Mouse (Mus musculus) CH12.LX (cell line): ENCODE results near the gene Arf3. TPM values are rescaled to one million over a fixed set of nuclear protein-coding genes. Genes with fewer than 3 reads are reported as not detected.
"Not testable (repeated sequence)": the region's sequence is repeated elsewhere in the genome, so short reads cannot be mapped to it uniquely, and the experiment has no call there.

Source experiments
- DNase-seq: peaks from one replicate; pipeline ENCODE4 v3.0.0-alpha.2; 2013; ENCODE audit errors: extremely low read depth
- H3K27ac ChIP-seq: 2 replicates; pipeline ENCODE4 v1.5.1; 2012; ENCODE audit warnings: low read depth, mild to moderate bottlenecking, control low read depth, moderate library complexity; ENCODE audit not compliant: insufficient read depth
- H3K27me3 ChIP-seq: replicated peaks from 2 replicates; pipeline ENCODE3; 2012; ENCODE audit warnings: inconsistent platforms
- H3K36me3 ChIP-seq, 2 experiments: replicated peaks in 1 of 2; 2 replicates each; pipeline versions ENCODE3 to v1.6.1; 2012; ENCODE audit warnings: inconsistent platforms in 1 of 2, low read length in 1 of 2, mild to moderate bottlenecking in 1 of 2, mixed read lengths in 1 of 2, moderate library complexity in 1 of 2; ENCODE audit not compliant: control insufficient read depth in 1 of 2, insufficient read depth in 1 of 2
- H3K4me1 ChIP-seq, 2 experiments: 2 replicates each; pipeline ENCODE4 v1.6.1; 2012; ENCODE audit warnings: inconsistent platforms in 1 of 2, moderate library complexity in 1 of 2; ENCODE audit not compliant: insufficient read depth in 2 of 2, control insufficient read depth in 1 of 2
- H3K4me2 ChIP-seq: 2 replicates; pipeline ENCODE4 v1.6.1; 2012; ENCODE audit warnings: low read depth, mild to moderate bottlenecking, control low read depth; ENCODE audit not compliant: poor library complexity, insufficient read depth, severe bottlenecking
- H3K4me3 ChIP-seq, 3 experiments: fragments of 150-350 bp in 1 of 3; sonication (generic) in 1 of 3; replicated peaks in 1 of 3; 2 replicates each; pipeline versions ENCODE3 to v1.5.1; 2011 to 2012; ENCODE audit warnings: low read depth in 2 of 3, low read length in 2 of 3, mild to moderate bottlenecking in 2 of 3, moderate library complexity in 2 of 3, control low read depth in 1 of 3, improper control_type of control experiment in 1 of 3, inconsistent platforms in 1 of 3, mixed read lengths in 1 of 3; ENCODE audit not compliant: poor library complexity in 1 of 3
- H3K79me2 ChIP-seq: replicated peaks from 2 replicates; pipeline ENCODE4 v1.6.1; 2012; ENCODE audit warnings: mild to moderate bottlenecking, moderate library complexity; ENCODE audit not compliant: control insufficient read depth, poor library complexity, insufficient read depth, severe bottlenecking; ENCODE audit errors: extremely low read depth
- H3K9ac ChIP-seq: 2 replicates; pipeline ENCODE4 v1.6.1; 2012; ENCODE audit warnings: low read depth, mild to moderate bottlenecking, control low read depth, moderate library complexity; ENCODE audit not compliant: insufficient read depth
- H3K9me3 ChIP-seq: replicated peaks from 2 replicates; pipeline ENCODE3; 2012; ENCODE audit warnings: low read length, inconsistent platforms, mixed read lengths
- CHD2 ChIP-seq: IDR thresholded peaks from 2 replicates; pipeline ENCODE4 v1.6.1; 2011; ENCODE audit warnings: low read length, improper control_type of control experiment
- E2F4 ChIP-seq: IDR thresholded peaks from 2 replicates; pipeline ENCODE4 v1.6.1; 2011; ENCODE audit warnings: low read depth, low read length, improper control_type of control experiment; ENCODE audit not compliant: insufficient replicate concordance
- ETS1 ChIP-seq: conservative IDR thresholded peaks from 2 replicates; pipeline ENCODE4 v1.6.1; 2012; ENCODE audit warnings: low read depth, mild to moderate bottlenecking, inconsistent platforms, low read length, improper control_type of control experiment, moderate library complexity
- GABPA ChIP-seq: IDR thresholded peaks from 2 replicates; pipeline ENCODE4 v1.6.1; 2012; ENCODE audit warnings: low read depth, low read length, improper control_type of control experiment, inconsistent platforms; ENCODE audit not compliant: insufficient replicate concordance
- HCFC1 ChIP-seq: IDR thresholded peaks from 2 replicates; pipeline ENCODE4 v1.6.1; 2012; ENCODE audit warnings: low read depth, mild to moderate bottlenecking, inconsistent platforms, low read length, improper control_type of control experiment
- JUND ChIP-seq: conservative IDR thresholded peaks from 2 replicates; pipeline ENCODE4 v1.6.1; 2011; ENCODE audit warnings: low read depth, low read length, improper control_type of control experiment
- MAFK ChIP-seq: IDR thresholded peaks from 2 replicates; pipeline ENCODE4 v1.6.1; 2011; ENCODE audit warnings: low read length, improper control_type of control experiment; ENCODE audit not compliant: insufficient replicate concordance
- MAX ChIP-seq: IDR thresholded peaks from 2 replicates; pipeline ENCODE4 v1.6.1; 2011; ENCODE audit warnings: low read length, improper control_type of control experiment
- MAZ ChIP-seq: IDR thresholded peaks from 2 replicates; pipeline ENCODE4 v1.6.1; 2012; ENCODE audit warnings: low read depth, mild to moderate bottlenecking, inconsistent platforms, low read length, improper control_type of control experiment, moderate library complexity
- MEF2A ChIP-seq: IDR thresholded peaks from 2 replicates; pipeline ENCODE4 v1.6.1; 2014; ENCODE audit warnings: low read depth, mild to moderate bottlenecking, inconsistent platforms, low read length, improper control_type of control experiment, borderline replicate concordance
- MYC ChIP-seq: IDR thresholded peaks from 2 replicates; pipeline ENCODE4 v1.6.1; 2011; ENCODE audit warnings: low read depth, mild to moderate bottlenecking, improper control_type of control experiment, low read length
- NRF1 ChIP-seq: IDR thresholded peaks from 2 replicates; pipeline ENCODE4 v1.6.1; 2014; ENCODE audit warnings: low read depth, mild to moderate bottlenecking, inconsistent platforms, low read length, improper control_type of control experiment, moderate library complexity
- TBP ChIP-seq: conservative IDR thresholded peaks from 2 replicates; pipeline ENCODE4 v1.6.1; 2011; ENCODE audit warnings: low read depth, low read length, improper control_type of control experiment
- TCF12 ChIP-seq: IDR thresholded peaks from 2 replicates; pipeline ENCODE4 v1.6.1; 2014; ENCODE audit warnings: low read depth, mild to moderate bottlenecking, inconsistent platforms, low read length, improper control_type of control experiment
- UBTF ChIP-seq: IDR thresholded peaks from 2 replicates; pipeline ENCODE4 v1.6.1; 2012; ENCODE audit warnings: low read depth, mild to moderate bottlenecking, inconsistent platforms, low read length, improper control_type of control experiment, moderate library complexity
- USF2 ChIP-seq: conservative IDR thresholded peaks from 2 replicates; pipeline ENCODE4 v1.6.1; 2011; ENCODE audit warnings: low read depth, low read length, improper control_type of control experiment
- ZC3H11A ChIP-seq: IDR thresholded peaks from 2 replicates; pipeline ENCODE4 v1.6.1; 2012; ENCODE audit warnings: low read depth, mild to moderate bottlenecking, inconsistent platforms, low read length, improper control_type of control experiment
- ZKSCAN1 ChIP-seq: IDR thresholded peaks from 2 replicates; pipeline ENCODE4 v1.6.1; 2012; ENCODE audit warnings: low read depth, inconsistent platforms, low read length, improper control_type of control experiment, borderline replicate concordance
- ZMIZ1 ChIP-seq: IDR thresholded peaks from 2 replicates; pipeline ENCODE4 v1.6.1; 2012; ENCODE audit warnings: low read depth, mild to moderate bottlenecking, inconsistent platforms, low read length, improper control_type of control experiment
- dilution Hi-C: fragments of 300-500 bp; cut with MboI; formaldehyde crosslinking; loops from 2 replicates; pipeline ENCODE4 v1.14.3; 2020; ENCODE audit warnings: low sequenced_read_pairs; ENCODE audit not compliant: extremely low pct_unique_long_range_greater_than_20kb, extremely low pct_ligation_motif_present
- in situ Hi-C: fragments of 300-500 bp; cut with MboI; formaldehyde crosslinking; loops from 3 replicates; pipeline ENCODE4 v1.14.3; 2019; ENCODE audit warnings: low sequenced_read_pairs, low pct_ligation_motif_present, low pct_unique_long_range_greater_than_20kb, mixed read lengths
- polyA plus RNA-seq: library from polyadenylated mRNA; unstranded; fragments of >175 nt; gene quantifications from 2 replicates; pipeline ENCODE4 v1.2.1, GENCODE M21; 2012; ENCODE audit warnings: low read depth; ENCODE audit not compliant: insufficient read length
- total RNA-seq, 2 experiments: library from RNA; depleted of rRNA; stranded (reverse); fragments of 300-350 nt in 1 of 2; fragments of >200 nt in 1 of 2; gene quantifications; 2 replicates each; pipeline ENCODE4 v1.2.3; 2012 to 2014

The Arf3 gene
- total and polyA plus RNA-seq, 3 experiments: 32.5 to 182 (median 41.0) TPM

- Histone ChIP-seq H3K79me2 (peaks cover 43% of the 10 kb centered on the region), H3K27ac (no peak overlapping the region), H3K9ac (no peak overlapping the region), H3K4me2 (no peak overlapping the region), H3K36me3 (peaks cover 32 to 90% of the 10 kb centered on the region in 2 experiments), H3K4me1 (peaks cover 11 to 46% of the 10 kb centered on the region in 2 experiments), H3K9me3 (peaks cover 19% of the 10 kb centered on the region), H3K27me3 (no peaks in the 10 kb centered on the region), H3K4me3 (no peak overlapping the region)
- in situ Hi-C loops: no loop called here
- no peak for TF ChIP-seq ETS1
- no peak for TF ChIP-seq ZC3H11A
- no peak for TF ChIP-seq E2F4
- TF ChIP-seq MYC: no peak
- no peak for TF ChIP-seq UBTF
- TF ChIP-seq MAFK: no peak
- TF ChIP-seq ZKSCAN1: no peak
- no peak for TF ChIP-seq HCFC1
- no peak for TF ChIP-seq CHD2
- TF ChIP-seq MAZ: no peak
- no peak for TF ChIP-seq MEF2A
- no peak for TF ChIP-seq MAX
- TF ChIP-seq USF2: no peak
- TF ChIP-seq NRF1: no peak
- TF ChIP-seq TCF12: no peak
- TF ChIP-seq GABPA: no peak
- TF ChIP-seq ZMIZ1: no peak
- no peak for TF ChIP-seq JUND
- no peak for TF ChIP-seq TBP
- no peak for DNase-seq
- dilution Hi-C loops: no loop called here
These were observed 16.6 kb downstream of the Arf3 start for GRCm38 (mm10) chr15:98746344-98746965.

- Histone ChIP-seq H3K36me3 (peaks cover 58 to 93% of the 10 kb centered on the region in 2 experiments), H3K9me3 (peaks cover 19% of the 10 kb centered on the region), H3K4me1 (peaks cover 6 to 44% of the 10 kb centered on the region in 2 experiments), H3K79me2 (peaks cover 25% of the 10 kb centered on the region)
- H3K9ac ChIP-seq, H3K27me3 ChIP-seq, H3K4me3 ChIP-seq, dilution Hi-C loops, in situ Hi-C loops, DNase-seq, H3K4me2 ChIP-seq, H3K27ac ChIP-seq: not testable (repeated sequence)
- peak; percentile 75 for TF ChIP-seq TCF12
These were observed 19.2 kb downstream of the Arf3 start for GRCm38 (mm10) chr15:98743863-98744262.
